Mouse (Mus musculus) frontal cortex, postnatal 25 days (tissue): ENCODE data around the gene Ip6k3.
A peak's percentile ranks its signal among the peaks of the same experiment; 100 is the strongest.

Experiments
- DNase-seq, 2 experiments: peaks; one replicate each; pipeline ENCODE4 v3.0.0; 2022; ENCODE audit warnings: low spot score in 2 of 2

Gene Ip6k3

GRCm38 (mm10) chr17:27167545-27167944, at the start of gene Ip6k3:
TSS of gene Ip6k3 (minus strand) at chr17:27167795.
- DNase-seq: no peak

DNA sequence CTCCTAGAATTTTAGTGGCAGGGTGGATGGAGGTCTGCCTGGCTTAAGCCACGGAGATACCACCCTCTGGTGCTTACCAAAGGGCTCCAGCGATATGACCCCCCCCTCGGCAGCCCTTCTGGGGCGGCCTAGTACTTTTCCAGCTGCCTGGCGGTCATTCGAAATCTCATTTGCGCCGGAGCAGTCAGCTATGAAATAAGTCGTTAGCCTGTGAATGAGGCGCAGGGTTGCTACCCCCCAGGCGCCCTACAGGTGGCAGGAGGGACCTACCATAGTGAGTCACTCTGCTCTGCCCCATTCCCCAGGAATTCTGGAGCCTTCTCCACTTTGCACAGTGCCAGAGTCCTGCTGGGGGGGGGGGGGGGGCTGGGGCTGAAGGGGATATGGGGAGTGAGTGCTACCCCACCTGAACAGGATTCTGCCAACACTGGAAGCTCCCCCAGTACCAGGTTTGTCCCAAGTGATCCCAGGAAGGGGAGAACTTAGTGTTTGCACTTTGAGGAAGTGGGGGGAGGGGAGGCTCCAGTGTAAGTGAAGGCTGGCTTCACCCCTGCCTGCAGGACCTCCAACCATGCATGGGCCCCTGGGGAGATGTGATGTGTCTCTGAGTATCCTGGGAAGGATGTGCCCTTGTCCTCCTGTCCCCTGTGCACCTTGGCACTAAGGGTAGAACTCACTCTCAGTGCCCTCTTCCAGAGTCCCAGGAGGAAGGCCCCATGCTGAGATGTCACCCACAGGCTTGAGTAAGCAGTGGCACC, 45.4 kb upstream of the Ip6k3 start:
- no peak for DNase-seq

DNA sequence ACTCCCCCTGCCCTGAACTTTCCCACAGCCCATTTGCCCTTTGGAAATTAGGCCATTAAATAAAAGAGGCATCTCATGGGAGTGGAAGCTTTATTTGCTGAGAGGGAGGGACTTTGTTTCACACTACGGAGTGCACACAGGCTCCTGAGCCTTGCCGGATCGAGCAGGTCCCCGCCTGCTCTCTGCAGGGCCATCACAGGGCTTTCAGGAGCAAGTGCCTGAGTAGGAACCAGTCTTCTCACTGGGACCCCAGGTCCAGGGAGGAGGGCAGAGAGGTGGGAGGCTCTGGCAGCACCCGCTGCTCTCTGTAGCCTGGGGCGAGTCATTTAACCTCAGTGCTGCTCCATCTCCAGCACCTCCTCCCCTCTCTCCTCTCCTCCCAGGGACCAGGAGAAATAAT, 44.4 kb upstream of the Ip6k3 start:
- DNase-seq: no peak

GRCm38 (mm10) chr17:27207113-27207707, 39.6 kb upstream of the Ip6k3 start:
- no peak for DNase-seq

- DNase-seq: peak; percentile 86 to 94
These were observed 36.7 kb upstream of the Ip6k3 start, which contains the start of gene Lemd2 for GRCm38 (mm10) chr17:27204075-27204909. TSS of gene Lemd2 (minus strand) at chr17:27204469.

DNA sequence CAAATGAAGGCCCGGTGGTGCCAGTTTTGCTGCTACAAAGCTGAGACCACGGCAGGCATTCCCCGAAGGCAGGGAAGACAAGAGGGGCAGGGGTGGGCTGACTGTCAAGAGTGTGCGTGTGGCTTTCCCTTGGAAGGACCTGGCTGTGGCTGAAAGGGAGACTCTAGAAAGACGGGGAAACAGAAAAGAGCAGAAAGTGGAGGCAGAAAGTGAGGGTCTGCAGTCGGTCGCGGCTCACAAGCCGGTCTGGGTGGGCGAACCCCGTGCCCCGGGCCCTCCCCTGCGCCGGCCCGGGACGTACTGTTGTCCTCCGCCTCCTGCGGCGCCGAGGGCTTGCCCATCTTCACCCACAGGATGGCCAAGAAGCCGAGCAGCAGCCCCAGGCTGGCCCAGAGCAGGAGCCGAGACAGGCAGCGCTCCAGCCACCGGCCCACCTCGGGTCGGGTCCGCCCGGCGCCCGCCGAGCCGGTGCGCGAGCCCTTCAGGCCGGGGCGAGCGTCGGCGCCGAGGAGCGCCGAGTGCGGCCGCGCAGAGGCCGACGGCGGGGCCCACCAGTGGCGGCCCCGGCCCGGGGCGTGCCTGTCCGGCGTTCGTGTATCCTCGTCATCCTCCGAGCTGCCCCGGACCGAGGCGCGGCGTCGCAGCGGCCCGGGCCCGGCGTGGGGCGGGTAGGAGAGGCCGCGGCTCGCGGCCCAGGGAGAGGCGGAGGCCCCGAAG, 35.9 kb upstream of the Ip6k3 start:
- DNase-seq: no peak

DNA sequence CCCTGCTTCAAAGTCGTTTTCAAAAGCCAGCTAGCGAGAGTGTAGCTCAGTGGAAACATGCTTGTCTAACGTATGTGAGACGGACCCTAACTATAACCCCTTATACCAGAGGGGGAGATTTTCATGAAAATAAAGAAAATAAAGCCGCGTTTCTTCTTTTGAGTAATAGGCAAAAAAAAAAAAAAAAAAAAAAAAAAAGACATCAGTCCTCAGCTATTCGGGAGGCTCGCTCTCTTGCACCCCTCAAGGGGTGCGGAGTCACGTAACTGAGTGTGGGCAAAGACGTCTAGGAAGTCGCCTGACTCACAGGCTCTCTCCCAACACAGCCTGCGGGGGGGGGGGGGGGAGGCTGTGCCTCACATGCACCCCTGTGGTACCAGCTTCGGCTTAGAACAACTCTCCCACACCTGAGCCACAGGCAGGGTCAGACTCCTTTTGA, 35.3 kb upstream of the Ip6k3 start:
- DNase-seq: no peak

GRCm38 (mm10) chr17:27201981-27202380, 34.4 kb upstream of the Ip6k3 start:
- DNase-seq: no peak

DNA sequence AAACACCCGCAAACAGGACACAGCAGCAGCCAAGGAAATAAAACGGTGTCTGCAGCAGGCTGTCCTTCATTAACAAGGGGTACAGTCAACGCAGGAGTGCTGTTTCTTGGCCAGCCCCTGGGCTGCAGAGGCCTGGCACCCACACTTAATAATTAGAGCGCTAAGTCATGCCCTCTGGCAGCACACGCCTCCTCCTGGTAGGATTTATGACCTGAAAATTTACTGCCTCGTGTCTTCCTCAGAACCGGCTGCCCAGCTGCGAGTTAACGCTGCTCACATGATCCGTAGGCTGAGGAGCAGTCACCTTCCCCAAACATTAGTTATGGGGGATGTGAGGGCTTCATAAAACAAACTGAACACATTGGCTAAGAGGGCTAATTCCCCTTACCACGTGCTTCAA, 33.2 kb upstream of the Ip6k3 start:
- no peak for DNase-seq

DNA sequence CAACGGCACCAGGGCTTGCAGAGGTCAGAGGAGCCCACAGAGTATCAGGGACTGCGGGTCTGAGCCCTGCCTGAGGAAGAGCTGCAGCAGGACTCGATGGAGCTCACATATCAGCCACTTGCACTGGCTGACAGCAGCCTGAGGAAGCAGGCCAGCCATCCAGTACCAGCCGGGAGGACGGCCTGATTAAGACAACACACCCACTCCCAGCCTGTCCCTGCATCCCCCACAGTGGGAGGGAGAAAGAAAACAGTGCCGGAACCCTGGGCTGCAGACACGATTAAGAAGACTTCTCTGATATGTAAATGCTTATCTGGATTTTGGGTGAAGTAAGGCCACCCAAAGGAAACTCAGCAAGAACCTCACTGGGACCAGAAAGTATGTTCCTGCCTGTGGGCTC, 32.3 kb upstream of the Ip6k3 start:
- DNase-seq: no peak

- DNase-seq: no peak
These were observed 31.6 kb upstream of the Ip6k3 start for GRCm38 (mm10) chr17:27199205-27199604.

- no peak for DNase-seq
These were observed 28.6 kb upstream of the Ip6k3 start for GRCm38 (mm10) chr17:27196206-27196605.

DNA sequence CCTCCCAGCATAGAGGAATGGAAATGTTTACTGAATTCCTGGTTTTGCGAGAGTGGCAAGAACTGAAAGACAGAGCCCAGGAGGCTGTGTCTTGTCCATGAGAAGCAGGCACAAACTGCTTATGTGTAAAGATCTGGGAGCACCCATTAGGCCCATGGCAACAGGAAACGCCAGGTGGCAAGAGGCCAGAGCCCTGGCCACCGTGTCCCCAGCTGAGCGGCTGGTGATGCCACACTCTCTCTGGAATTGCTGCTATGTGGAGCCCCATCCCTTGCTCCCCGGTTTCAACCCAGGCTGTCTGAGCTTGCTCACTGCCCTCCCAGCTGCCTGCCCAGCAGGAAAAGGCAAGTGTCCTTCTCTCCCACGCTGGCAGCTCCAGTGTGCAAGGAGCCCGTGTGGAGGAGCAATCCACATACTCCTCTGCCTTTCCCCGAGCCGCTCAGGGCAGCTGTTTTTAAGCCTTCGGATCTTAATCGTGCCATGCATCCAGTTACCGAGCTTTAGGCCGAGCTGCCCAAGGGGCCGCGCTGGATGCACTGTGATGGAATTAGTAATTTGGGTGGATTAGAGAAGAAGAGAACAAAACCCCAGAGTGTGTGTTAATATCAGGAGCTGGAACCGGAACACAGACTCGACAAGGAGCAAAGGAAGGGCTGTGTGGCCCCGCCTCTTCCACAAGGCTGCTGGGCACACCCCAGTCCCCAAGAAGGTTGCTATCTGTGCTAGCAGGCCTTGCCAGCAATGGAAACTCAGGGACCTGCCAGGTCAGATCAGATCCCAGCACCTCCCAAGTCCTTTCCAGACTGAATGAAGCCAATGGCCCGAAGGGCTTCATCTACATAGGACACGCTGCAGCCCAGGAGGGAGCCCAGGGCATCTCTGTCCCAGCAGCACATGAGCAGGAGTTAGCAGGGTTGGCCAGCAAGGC, 26.9 kb upstream of the Ip6k3 start:
- no peak for DNase-seq

DNA sequence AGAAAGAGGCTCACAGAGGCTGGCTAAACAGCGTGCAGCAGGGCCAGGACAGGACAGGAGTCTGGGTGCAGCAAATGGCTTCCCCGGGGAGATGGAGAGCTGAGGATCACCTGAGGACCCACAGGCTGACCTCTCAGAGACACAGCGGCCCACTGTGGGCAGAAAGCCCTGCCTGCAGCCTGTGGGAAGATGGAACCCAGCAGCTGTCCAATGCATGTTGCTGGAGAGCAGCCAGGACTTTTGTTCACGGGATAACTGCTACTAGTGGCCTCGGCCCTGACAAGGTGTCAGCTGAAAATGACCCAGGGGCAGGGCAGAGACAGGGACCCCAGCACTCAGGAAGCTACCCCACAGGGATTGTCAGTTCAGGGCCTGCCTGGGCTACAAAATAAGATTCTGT, 24.2 kb upstream of the Ip6k3 start:
- DNase-seq: no peak

- DNase-seq: no peak
These were observed 23.6 kb upstream of the Ip6k3 start for GRCm38 (mm10) chr17:27191189-27191588.

DNA sequence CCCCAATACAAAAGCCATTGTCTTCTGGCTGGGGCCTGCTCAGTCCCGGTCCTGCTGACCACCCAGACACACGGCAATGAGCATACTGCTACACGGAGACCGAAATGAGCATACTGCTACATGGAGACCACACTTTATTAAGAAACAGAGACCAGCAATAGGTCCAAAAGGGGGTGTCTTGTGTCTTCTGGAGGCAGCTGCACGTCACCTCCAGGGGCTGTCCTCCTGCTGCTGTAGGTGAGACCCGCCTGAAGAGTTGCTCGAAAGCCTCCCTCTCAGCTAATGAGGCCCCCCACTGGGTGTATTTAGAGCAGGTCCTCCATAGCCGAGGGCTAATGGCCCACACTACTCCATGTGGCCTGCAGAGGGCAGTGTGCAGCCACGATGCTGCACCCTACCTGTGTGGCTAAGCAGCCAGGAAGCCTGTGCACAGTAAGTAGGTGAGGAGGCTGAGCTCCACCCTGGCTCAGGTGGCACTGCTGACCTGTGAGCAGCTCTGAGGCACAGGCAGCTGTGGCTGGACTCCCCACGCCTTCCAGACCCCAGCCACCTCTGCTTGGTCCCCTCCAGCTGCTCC, 22.1 kb upstream of the Ip6k3 start:
- DNase-seq: peak; percentile 45 to 47

- no peak for DNase-seq
These were observed 21.3 kb upstream of the Ip6k3 start for GRCm38 (mm10) chr17:27188883-27189282.

GRCm38 (mm10) chr17:27187059-27187458, 19.5 kb upstream of the Ip6k3 start:
- DNase-seq: no peak

DNA sequence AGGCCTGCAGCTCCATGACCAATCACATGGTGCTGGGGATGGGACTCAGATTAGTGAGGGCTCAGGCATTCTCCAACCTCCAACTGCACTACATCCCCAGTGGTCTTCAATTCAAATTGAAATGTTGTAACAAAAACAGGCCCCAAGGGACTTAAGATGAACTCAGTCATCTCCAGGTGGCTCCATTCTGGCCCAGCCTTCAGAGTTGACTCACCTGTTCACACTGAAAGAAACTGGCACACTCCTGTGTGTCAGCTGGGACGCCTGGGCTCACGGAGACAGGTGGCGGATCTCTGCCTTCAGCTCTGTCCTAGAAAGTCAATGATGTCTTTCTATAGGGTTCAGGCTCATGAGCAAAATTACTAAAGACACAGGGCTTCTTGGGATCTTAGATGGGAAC, 18.5 kb upstream of the Ip6k3 start:
- DNase-seq: no peak

- no peak for DNase-seq
These were observed 16.2 kb upstream of the Ip6k3 start for GRCm38 (mm10) chr17:27183667-27184292.
